Mouse (Mus musculus): ENCODE results near the gene 1700025C18Rik. TPM values are rescaled to one million over a fixed set of nuclear protein-coding genes. Genes with fewer than 3 reads are reported as not detected.

1700025C18Rik gene
- total and polyA plus RNA-seq, 3 experiments: not detected

DNA sequence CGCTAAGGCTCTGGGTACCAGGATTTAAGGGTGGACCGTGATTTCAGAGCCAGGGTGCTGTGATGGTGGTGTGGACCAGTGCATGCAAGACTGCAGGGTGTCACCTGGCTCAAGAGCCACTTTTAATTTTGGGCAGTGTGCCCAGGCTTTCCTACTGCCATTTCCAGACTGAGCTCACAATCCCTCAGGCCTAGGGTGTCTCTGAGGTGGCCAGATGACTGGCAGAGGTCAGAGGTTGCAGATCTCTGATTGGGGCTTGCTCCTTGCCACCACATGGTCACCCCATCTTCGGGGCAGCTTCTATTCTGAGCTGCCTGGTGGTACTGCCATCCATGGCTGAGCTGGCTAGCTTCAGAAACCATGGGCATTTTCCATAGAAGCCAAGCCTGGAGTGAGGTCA lies 8.3 kb upstream of the 1700025C18Rik start:
- H3K27me3 ChIP-seq (ENCODE audit: control insufficient read depth in 1 of 2, insufficient read depth in 2 of 2, low read length in 2 of 2): no peaks in the 10 kb centered on the region
- no peaks in the 10 kb centered on the region for H3K36me3 ChIP-seq (ENCODE audit: control insufficient read depth in 1 of 2, insufficient read depth in 2 of 2, low read length in 2 of 2)
- no peaks in the 10 kb centered on the region for H3K4me1 ChIP-seq (ENCODE audit: control insufficient read depth in 1 of 2, insufficient read depth in 2 of 2, low read length in 2 of 2)
- DNase-seq (ENCODE audit: low read depth, low spot score): no peak
- no peaks in the 10 kb centered on the region for H3K9me3 ChIP-seq (replicated peaks; ENCODE audit: insufficient read depth, low read length)
- H3K27ac ChIP-seq (ENCODE audit: control insufficient read depth, low read depth, low read length): no peak overlapping the region
- H3K9ac ChIP-seq (ENCODE audit: control insufficient read depth, low read depth, low read length, poor library complexity, severe bottlenecking): no peak overlapping the region
- TF ChIP-seq ZNF384 (IDR thresholded peaks at IDR 0.05; ENCODE audit: low read depth, low read length) (no peak), NELFE (IDR thresholded peaks at IDR 0.05; ENCODE audit: low read depth, low read length) (no peak), CHD1 (IDR thresholded peaks at IDR 0.05; ENCODE audit: low read depth, low read length) (no peak), CTCF (IDR thresholded peaks at IDR 0.05 in 2 of 3, conservative IDR thresholded peaks at IDR 0.05 in 1 of 3; ENCODE audit: control insufficient read depth in 1 of 3, insufficient read depth in 1 of 3, low read depth in 2 of 3, low read length in 3 of 3, poor library complexity in 1 of 3, severe bottlenecking in 1 of 3) (no peak), HCFC1 (IDR thresholded peaks at IDR 0.05; ENCODE audit: low read depth, low read length) (no peak), JUND (IDR thresholded peaks at IDR 0.05; ENCODE audit: low read depth, low read length) (no peak), RAD21 (IDR thresholded peaks at IDR 0.05; ENCODE audit: low read depth, low read length) (no peak), POLR2AphosphoS5 (IDR thresholded peaks at IDR 0.05; ENCODE audit: borderline replicate concordance, low read depth, low read length) (no peak), MAFK (IDR thresholded peaks at IDR 0.05; ENCODE audit: borderline replicate concordance, low read depth, low read length) (no peak), KAT2A (conservative IDR thresholded peaks at IDR 0.05; ENCODE audit: low read depth, low read length) (no peak), ZC3H11A (IDR thresholded peaks at IDR 0.05; ENCODE audit: low read depth, low read length) (no peak), BHLHE40 (IDR thresholded peaks at IDR 0.05; ENCODE audit: borderline replicate concordance, low read depth, low read length) (no peak), MAX (IDR thresholded peaks at IDR 0.05; ENCODE audit: low read length) (no peak)
- H3K79me2 ChIP-seq (ENCODE audit: control insufficient read depth, insufficient read depth, low read length, poor library complexity): no peaks in the 10 kb centered on the region
- no peak overlapping the region for H3K4me3 ChIP-seq (ENCODE audit: control insufficient read depth in 1 of 2, insufficient read depth in 1 of 2, low read depth in 2 of 2, low read length in 2 of 2)

DNA sequence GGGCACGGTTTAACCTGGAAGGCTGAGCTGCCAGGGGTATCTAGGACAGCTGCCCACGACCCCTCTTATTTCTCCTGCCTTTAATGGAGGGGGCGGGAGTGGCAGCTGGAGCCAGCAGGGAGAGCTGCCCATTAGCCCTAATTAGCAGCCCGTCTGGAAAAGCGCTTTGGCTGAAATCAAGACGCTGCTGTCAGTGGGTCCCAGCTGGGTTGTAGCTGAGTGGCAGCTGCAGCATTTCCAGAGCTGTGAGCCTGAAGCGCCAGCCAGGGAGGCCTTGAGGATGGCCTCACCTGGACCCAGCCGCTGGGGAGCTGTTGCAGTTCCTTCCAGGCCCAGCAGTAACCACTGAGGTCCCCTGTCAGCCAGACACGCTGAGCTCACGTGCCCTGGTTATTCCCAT lies 5.8 kb upstream of the 1700025C18Rik start:
- no peak for TF ChIP-seq ZC3H11A (IDR thresholded peaks at IDR 0.05; ENCODE audit: low read depth, low read length)
- no peak for TF ChIP-seq HCFC1 (IDR thresholded peaks at IDR 0.05; ENCODE audit: low read depth, low read length)
- TF ChIP-seq MAFK (IDR thresholded peaks at IDR 0.05; ENCODE audit: borderline replicate concordance, low read depth, low read length): no peak
- no peak for TF ChIP-seq MXI1 (IDR thresholded peaks at IDR 0.05; ENCODE audit: low read depth, low read length)
- no peak for TF ChIP-seq CHD2 (IDR thresholded peaks at IDR 0.05; ENCODE audit: low read length)
- no peak for TF ChIP-seq UBTF (IDR thresholded peaks at IDR 0.05; ENCODE audit: borderline replicate concordance, insufficient read depth, low read depth, low read length)
- no peak for TF ChIP-seq POLR2AphosphoS5 (IDR thresholded peaks at IDR 0.05; ENCODE audit: borderline replicate concordance, low read depth, low read length)
- TF ChIP-seq RCOR1 (IDR thresholded peaks at IDR 0.05; ENCODE audit: low read depth, low read length): no peak
- no peak for TF ChIP-seq MAZ (IDR thresholded peaks at IDR 0.05; ENCODE audit: low read depth, low read length)
- Histone ChIP-seq H3K36me3 (ENCODE audit: control insufficient read depth in 1 of 2, insufficient read depth in 2 of 2, low read length in 2 of 2) (no peaks in the 10 kb centered on the region), H3K27ac (ENCODE audit: control insufficient read depth, low read depth, low read length) (no peak overlapping the region), H3K27me3 (ENCODE audit: control insufficient read depth in 1 of 2, insufficient read depth in 2 of 2, low read length in 2 of 2) (no peaks in the 10 kb centered on the region), H3K9ac (ENCODE audit: control insufficient read depth, low read depth, low read length, poor library complexity, severe bottlenecking) (no peak overlapping the region), H3K4me3 (ENCODE audit: control insufficient read depth in 1 of 2, insufficient read depth in 1 of 2, low read depth in 2 of 2, low read length in 2 of 2) (no peak overlapping the region), H3K79me2 (ENCODE audit: control insufficient read depth, insufficient read depth, low read length, poor library complexity) (no peaks in the 10 kb centered on the region), H3K9me3 (replicated peaks; ENCODE audit: insufficient read depth, low read length) (no peaks in the 10 kb centered on the region), H3K4me1 (ENCODE audit: control insufficient read depth in 1 of 2, insufficient read depth in 2 of 2, low read length in 2 of 2) (no peaks in the 10 kb centered on the region)
- no peak for DNase-seq (ENCODE audit: low read depth, low spot score)

Data from MEL (cell line).